Mouse (Mus musculus): ENCODE measurements around the gene Klf1. TPM values are rescaled to one million over a fixed set of nuclear protein-coding genes. Genes with fewer than 3 reads are reported as not detected.

Gene Klf1
- polyA plus RNA-seq, 1 experiment from 2014 or later: 0.56 TPM

GRCm38 (mm10) chr8:84945235-84945632, 43.5 kb downstream of the Klf1 start:
- no peak for TF ChIP-seq CTCF (IDR thresholded peaks at IDR 0.05; ENCODE audit: low read depth)
- Histone ChIP-seq H3K9me3 (ENCODE audit: control insufficient read depth) (no peaks in the 10 kb centered on the region), H3K4me3 (ENCODE audit: low read depth, low read length) (peak overlapping the region; percentile 32; the same call in 1 of the 2 replicates), H3K4me1 (replicated peaks; ENCODE audit: control insufficient read depth, insufficient read depth, low read length) (no peaks in the 10 kb centered on the region), H3K4me2 (replicated peaks; ENCODE audit: low read depth) (peak overlapping the region; percentile 67), H3K27me3 (replicated peaks; ENCODE audit: control insufficient read depth, insufficient read depth, low read length) (peaks cover 46% of the 10 kb centered on the region), H3K36me3 (ENCODE audit: control insufficient read depth, insufficient read depth) (no peaks in the 10 kb centered on the region), H3K27ac (ENCODE audit: low read depth, low read length) (no peak overlapping the region), H3K9ac (ENCODE audit: low read depth, low read length) (no peak overlapping the region)
- WGBS: 5% methylated on average over 11 of the region's 11 CpGs
- peak; percentile 46; the same call in 1 of the 2 replicates for ATAC-seq

- Histone ChIP-seq H3K9me3 (ENCODE audit: control insufficient read depth) (no peaks in the 10 kb centered on the region), H3K27ac (ENCODE audit: low read depth, low read length) (no peak overlapping the region), H3K27me3 (replicated peaks; ENCODE audit: control insufficient read depth, insufficient read depth, low read length) (peaks cover 51% of the 10 kb centered on the region), H3K9ac (ENCODE audit: low read depth, low read length) (no peak overlapping the region), H3K36me3 (ENCODE audit: control insufficient read depth, insufficient read depth) (no peaks in the 10 kb centered on the region), H3K4me1 (replicated peaks; ENCODE audit: control insufficient read depth, insufficient read depth, low read length) (no peaks in the 10 kb centered on the region), H3K4me2 (replicated peaks; ENCODE audit: low read depth) (peak overlapping the region; percentile 67), H3K4me3 (ENCODE audit: low read depth, low read length) (peak overlapping the region; percentile 32)
- ATAC-seq: peak; percentile 28; the same call in 1 of the 2 replicates
- WGBS: under 1% methylated on average over 51 of the region's 67 CpGs
- TF ChIP-seq CTCF (IDR thresholded peaks at IDR 0.05; ENCODE audit: low read depth): peak; percentile 43
Observed at GRCm38 (mm10) chr8:84945633-84946527, 44.2 kb downstream of the Klf1 start.

- peak within 1 kb of the TSS; percentile 32 for H3K4me3 ChIP-seq (ENCODE audit: low read depth, low read length)
- peak within 1 kb of the TSS; percentile 67 for H3K4me2 ChIP-seq (replicated peaks; ENCODE audit: low read depth)
- H3K27ac ChIP-seq (ENCODE audit: low read depth, low read length): no peak within 1 kb of the TSS
- H3K27me3 ChIP-seq (replicated peaks; ENCODE audit: control insufficient read depth, insufficient read depth, low read length): peaks cover 51% of the 10 kb centered on the region
- no peak for ATAC-seq
- 12% methylated on average over 17 of the region's 17 CpGs for WGBS
- no peaks in the 10 kb centered on the region for H3K36me3 ChIP-seq (ENCODE audit: control insufficient read depth, insufficient read depth)
- no peak within 1 kb of the TSS for H3K9ac ChIP-seq (ENCODE audit: low read depth, low read length)
- no peaks in the 10 kb centered on the region for H3K9me3 ChIP-seq (ENCODE audit: control insufficient read depth)
- H3K4me1 ChIP-seq (replicated peaks; ENCODE audit: control insufficient read depth, insufficient read depth, low read length): no peaks in the 10 kb centered on the region
- TF ChIP-seq CTCF (IDR thresholded peaks at IDR 0.05; ENCODE audit: low read depth): peak; percentile 52
Observed at GRCm38 (mm10) chr8:84946528-84947240, 45.0 kb downstream of the Klf1 start, which contains the start of gene Rtbdn. Rtbdn (plus strand) TSS chr8:84946991.

- peaks cover 50% of the 10 kb centered on the region for H3K27me3 ChIP-seq (replicated peaks; ENCODE audit: control insufficient read depth, insufficient read depth, low read length)
- no peak overlapping the region for H3K4me2 ChIP-seq (replicated peaks; ENCODE audit: low read depth)
- ATAC-seq: no peak
- H3K4me1 ChIP-seq (replicated peaks; ENCODE audit: control insufficient read depth, insufficient read depth, low read length): no peaks in the 10 kb centered on the region
- no peak overlapping the region for H3K27ac ChIP-seq (ENCODE audit: low read depth, low read length)
- no peaks in the 10 kb centered on the region for H3K36me3 ChIP-seq (ENCODE audit: control insufficient read depth, insufficient read depth)
- 12% methylated on average over 9 of the region's 9 CpGs for WGBS
- H3K4me3 ChIP-seq (ENCODE audit: low read depth, low read length): no peak overlapping the region
- H3K9me3 ChIP-seq (ENCODE audit: control insufficient read depth): no peaks in the 10 kb centered on the region
- TF ChIP-seq CTCF (IDR thresholded peaks at IDR 0.05; ENCODE audit: low read depth): no peak; the same call in 1 of the 2 replicates
- no peak overlapping the region for H3K9ac ChIP-seq (ENCODE audit: low read depth, low read length)
Observed at GRCm38 (mm10) chr8:84947241-84947545, 45.5 kb downstream of the Klf1 start.

- H3K9me3 ChIP-seq (ENCODE audit: control insufficient read depth): no peaks in the 10 kb centered on the region
- H3K4me1 ChIP-seq (replicated peaks; ENCODE audit: control insufficient read depth, insufficient read depth, low read length): 0 out of 2 replicates have a peak, but pooled peaks cover 4% of the 10 kb centered on the region
- no peak overlapping the region for H3K9ac ChIP-seq (ENCODE audit: low read depth, low read length)
- no peak overlapping the region for H3K27ac ChIP-seq (ENCODE audit: low read depth, low read length)
- 24% methylated on average over 12 of the region's 12 CpGs for WGBS
- ATAC-seq: no peak
- H3K4me2 ChIP-seq (replicated peaks; ENCODE audit: low read depth): no peak overlapping the region
- no peak overlapping the region for H3K4me3 ChIP-seq (ENCODE audit: low read depth, low read length)
- peaks cover 41% of the 10 kb centered on the region for H3K27me3 ChIP-seq (replicated peaks; ENCODE audit: control insufficient read depth, insufficient read depth, low read length)
- no peaks in the 10 kb centered on the region for H3K36me3 ChIP-seq (ENCODE audit: control insufficient read depth, insufficient read depth)
- TF ChIP-seq CTCF (IDR thresholded peaks at IDR 0.05; ENCODE audit: low read depth): no peak
Observed at GRCm38 (mm10) chr8:84949753-84950152, 48.0 kb downstream of the Klf1 start.

GRCm38 (mm10) chr8:84952612-84953255, 51.0 kb downstream of the Klf1 start:
- peak overlapping the region; percentile 53 for H3K4me2 ChIP-seq (replicated peaks; ENCODE audit: low read depth)
- 0 out of 2 replicates have a peak, but pooled peaks cover 4% of the 10 kb centered on the region for H3K4me1 ChIP-seq (replicated peaks; ENCODE audit: control insufficient read depth, insufficient read depth, low read length)
- ATAC-seq: peak; percentile 32; the same call in 1 of the 2 replicates
- no peak for TF ChIP-seq CTCF (IDR thresholded peaks at IDR 0.05; ENCODE audit: low read depth)
- 8% methylated on average over 18 of the region's 18 CpGs for WGBS
- no peak overlapping the region for H3K9ac ChIP-seq (ENCODE audit: low read depth, low read length)
- no peak overlapping the region for H3K4me3 ChIP-seq (ENCODE audit: low read depth, low read length)
- peaks cover 13% of the 10 kb centered on the region; the same call in 1 of the 2 replicates for H3K27me3 ChIP-seq (replicated peaks; ENCODE audit: control insufficient read depth, insufficient read depth, low read length)
- H3K27ac ChIP-seq (ENCODE audit: low read depth, low read length): no peak overlapping the region
- peaks cover 3% of the 10 kb centered on the region; the same call in 1 of the 2 replicates for H3K36me3 ChIP-seq (ENCODE audit: control insufficient read depth, insufficient read depth)
- H3K9me3 ChIP-seq (ENCODE audit: control insufficient read depth): no peaks in the 10 kb centered on the region

Small RNA genes within 50 kb of the gene (microRNA-seq; reads per million reads assigned to microRNA genes)
- not detected for gene Gm24197
- gene Mir7069: 1.6 reads per million

Other genes starting within 250 kb of the Klf1 start
- 77.3 and 79.4 TPM in 2 replicates for gene Ier2, start 239.1 kb upstream of the Klf1 start, polyA plus RNA-seq (2015; fragmentation: Nextera tagmentation; extraction: Ambion mirVana)
- 22.3 and 23.7 TPM in 2 replicates for gene Trmt1, start 215.6 kb upstream of the Klf1 start, polyA plus RNA-seq (2015; fragmentation: Nextera tagmentation; extraction: Ambion mirVana)
- 9.3 and 9.8 TPM in 2 replicates for gene Nacc1, start 214.1 kb upstream of the Klf1 start, polyA plus RNA-seq (2015; fragmentation: Nextera tagmentation; extraction: Ambion mirVana)
- 3.5 and 3.9 TPM in 2 replicates for gene Lyl1, start 200.5 kb upstream of the Klf1 start, polyA plus RNA-seq (2015; fragmentation: Nextera tagmentation; extraction: Ambion mirVana)
- 1.0 and 1.5 TPM in 2 replicates for gene G430095P16Rik, start 178.9 kb upstream of the Klf1 start, polyA plus RNA-seq (2015; fragmentation: Nextera tagmentation; extraction: Ambion mirVana)
- gene Nfix, start 101.6 kb upstream of the Klf1 start, polyA plus RNA-seq (2015; fragmentation: Nextera tagmentation; extraction: Ambion mirVana): 11.2 and 12.0 TPM in 2 replicates
- 1.9 and 2.2 TPM in 2 replicates for gene Dand5, start 79.1 kb upstream of the Klf1 start, polyA plus RNA-seq (2015; fragmentation: Nextera tagmentation; extraction: Ambion mirVana)
- 36.3 and 37.6 TPM in 2 replicates for gene Gadd45gip1, start 70.4 kb upstream of the Klf1 start, polyA plus RNA-seq (2015; fragmentation: Nextera tagmentation; extraction: Ambion mirVana)
- 67.8 and 74.2 TPM in 2 replicates for gene Rad23a, start 61.3 kb upstream of the Klf1 start, polyA plus RNA-seq (2015; fragmentation: Nextera tagmentation; extraction: Ambion mirVana)
- gene Calr, start 55.0 kb upstream of the Klf1 start, polyA plus RNA-seq (2015; fragmentation: Nextera tagmentation; extraction: Ambion mirVana): 474 and 507 TPM in 2 replicates
- 27.3 and 28.3 TPM in 2 replicates for gene Farsa, start 44.9 kb upstream of the Klf1 start, polyA plus RNA-seq (2015; fragmentation: Nextera tagmentation; extraction: Ambion mirVana)
- gene Syce2, start 29.8 kb upstream of the Klf1 start, polyA plus RNA-seq (2015; fragmentation: Nextera tagmentation; extraction: Ambion mirVana): 27.1 and 32.7 TPM in 2 replicates
- 15.3 and 15.5 TPM in 2 replicates for gene Gcdh, start 8.0 kb upstream of the Klf1 start, polyA plus RNA-seq (2015; fragmentation: Nextera tagmentation; extraction: Ambion mirVana)
- 8.9 and 11.0 TPM in 2 replicates for gene Dnase2a, start 6.6 kb downstream of the Klf1 start, polyA plus RNA-seq (2015; fragmentation: Nextera tagmentation; extraction: Ambion mirVana)
- 1.1 TPM in 2 replicates for gene Mast1, start 35.4 kb downstream of the Klf1 start, polyA plus RNA-seq (2015; fragmentation: Nextera tagmentation; extraction: Ambion mirVana)
- gene Rtbdn, start 45.1 kb downstream of the Klf1 start, polyA plus RNA-seq (2015; fragmentation: Nextera tagmentation; extraction: Ambion mirVana): 0.12 TPM in 2 replicates
- 1.3 and 2.1 TPM in 2 replicates for gene Gm49661, start 67.5 kb downstream of the Klf1 start, polyA plus RNA-seq (2015; fragmentation: Nextera tagmentation; extraction: Ambion mirVana)
- gene Prdx2, start 67.7 kb downstream of the Klf1 start, polyA plus RNA-seq (2015; fragmentation: Nextera tagmentation; extraction: Ambion mirVana): 313 and 319 TPM in 2 replicates
- 53.2 and 57.6 TPM in 2 replicates for gene Rnaseh2a, start 67.8 kb downstream of the Klf1 start, polyA plus RNA-seq (2015; fragmentation: Nextera tagmentation; extraction: Ambion mirVana)
- 42.8 and 47.6 TPM in 2 replicates for gene Junb, start 76.8 kb downstream of the Klf1 start, polyA plus RNA-seq (2015; fragmentation: Nextera tagmentation; extraction: Ambion mirVana)
- 68.6 and 75.4 TPM in 2 replicates for gene Hook2, start 88.7 kb downstream of the Klf1 start, polyA plus RNA-seq (2015; fragmentation: Nextera tagmentation; extraction: Ambion mirVana)
- 0.66 TPM in 1 of 2 replicates, not detected in the other for gene Best2, start 112.6 kb downstream of the Klf1 start, polyA plus RNA-seq (2015; fragmentation: Nextera tagmentation; extraction: Ambion mirVana)
- 98.4 and 105 TPM in 2 replicates for gene Asna1, start 123.4 kb downstream of the Klf1 start, polyA plus RNA-seq (2015; fragmentation: Nextera tagmentation; extraction: Ambion mirVana)
- 121 and 122 TPM in 2 replicates for gene Trir, start 124.9 kb downstream of the Klf1 start, polyA plus RNA-seq (2015; fragmentation: Nextera tagmentation; extraction: Ambion mirVana)
- gene Tnpo2, start 135.0 kb downstream of the Klf1 start, polyA plus RNA-seq (2015; fragmentation: Nextera tagmentation; extraction: Ambion mirVana): 9.8 and 10.9 TPM in 2 replicates
- gene Fbxw9, start 158.1 kb downstream of the Klf1 start, polyA plus RNA-seq (2015; fragmentation: Nextera tagmentation; extraction: Ambion mirVana): 22.1 and 25.8 TPM in 2 replicates
- gene Gm5741, start 166.1 kb downstream of the Klf1 start, polyA plus RNA-seq (2015; fragmentation: Nextera tagmentation; extraction: Ambion mirVana): 0.60 TPM in 1 of 2 replicates, not detected in the other
- gene Dhps, start 169.8 kb downstream of the Klf1 start, polyA plus RNA-seq (2015; fragmentation: Nextera tagmentation; extraction: Ambion mirVana): 46.6 and 54.9 TPM in 2 replicates
- gene Wdr83os, start 178.8 kb downstream of the Klf1 start, polyA plus RNA-seq (2015; fragmentation: Nextera tagmentation; extraction: Ambion mirVana): 93.1 and 93.6 TPM in 2 replicates
- 23.0 and 25.5 TPM in 2 replicates for gene Wdr83, start 179.4 kb downstream of the Klf1 start, polyA plus RNA-seq (2015; fragmentation: Nextera tagmentation; extraction: Ambion mirVana)
- 80.9 and 87.5 TPM in 2 replicates for gene Man2b1, start 181.3 kb downstream of the Klf1 start, polyA plus RNA-seq (2015; fragmentation: Nextera tagmentation; extraction: Ambion mirVana)
- gene Zfp791, start 221.2 kb downstream of the Klf1 start, polyA plus RNA-seq (2015; fragmentation: Nextera tagmentation; extraction: Ambion mirVana): 0.99 and 1.4 TPM in 2 replicates
- gene Cks1brt, start 250.0 kb downstream of the Klf1 start, polyA plus RNA-seq (2015; fragmentation: Nextera tagmentation; extraction: Ambion mirVana): not detected in 2 replicates